Mouse (Mus musculus): ENCODE data around the gene Apol7a. TPM values are rescaled to one million over a fixed set of nuclear protein-coding genes. Genes with fewer than 3 reads are reported as not detected.

Apol7a gene
- total and polyA plus RNA-seq, 2 experiments, result 93.2 to 121 TPM

- Histone ChIP-seq H3K4me1 (ENCODE audit: control insufficient read depth, insufficient read depth, low read length) (peaks cover 12% of the 10 kb centered on the region), H3K4me3 (ENCODE audit: insufficient read depth, low read depth, low read length) (no peak overlapping the region), H3K36me3 (ENCODE audit: control insufficient read depth, insufficient read depth, low read length) (no peaks in the 10 kb centered on the region), H3K27ac (replicated peaks; ENCODE audit: insufficient read depth, low read depth, low read length) (peak overlapping the region; percentile 80), H3K79me2 (ENCODE audit: control insufficient read depth, insufficient read depth, low read length) (no peaks in the 10 kb centered on the region), H3K9ac (ENCODE audit: low read depth, low read length) (no peak overlapping the region), H3K27me3 (ENCODE audit: control insufficient read depth, insufficient read depth, low read length) (no peaks in the 10 kb centered on the region)
- TF ChIP-seq POLR2A (IDR thresholded peaks at IDR 0.05; ENCODE audit: extremely low read depth, insufficient read depth, low read length) (no peak), CTCF (IDR thresholded peaks at IDR 0.05; ENCODE audit: low read depth, low read length) (no peak)
- DNase-seq (ENCODE audit: extremely low read depth, low read depth, low spot score), result peak; percentile 78
- 10% methylated on average over 8 of the region's 8 CpGs for WGBS
Measured at GRCm38 (mm10) chr15:77367504-77367903, 31.4 kb downstream of the Apol7a start.

- 2% methylated on average over 26 of the region's 26 CpGs for WGBS
- Histone ChIP-seq H3K36me3 (ENCODE audit: control insufficient read depth, insufficient read depth, low read length) (no peaks in the 10 kb centered on the region), H3K27me3 (ENCODE audit: control insufficient read depth, insufficient read depth, low read length) (no peaks in the 10 kb centered on the region), H3K4me3 (ENCODE audit: insufficient read depth, low read depth, low read length) (peak overlapping the region; percentile 45), H3K79me2 (ENCODE audit: control insufficient read depth, insufficient read depth, low read length) (no peaks in the 10 kb centered on the region), H3K27ac (replicated peaks; ENCODE audit: insufficient read depth, low read depth, low read length) (peak overlapping the region; percentile 80), H3K9ac (ENCODE audit: low read depth, low read length) (peak overlapping the region; percentile 64), H3K4me1 (ENCODE audit: control insufficient read depth, insufficient read depth, low read length) (peaks cover 12% of the 10 kb centered on the region)
- TF ChIP-seq POLR2A (IDR thresholded peaks at IDR 0.05; ENCODE audit: extremely low read depth, insufficient read depth, low read length), result no peak
- TF ChIP-seq CTCF (IDR thresholded peaks at IDR 0.05; ENCODE audit: low read depth, low read length), result peak; percentile 56
- DNase-seq (ENCODE audit: extremely low read depth, low read depth, low spot score), result peak; percentile 77
Measured at GRCm38 (mm10) chr15:77366706-77367484, 32.0 kb downstream of the Apol7a start.

- whole genome bisulfite sequencing, result 34% methylated on average over 9 of the region's 9 CpGs
- Histone ChIP-seq H3K27ac (replicated peaks; ENCODE audit: insufficient read depth, low read depth, low read length) (peak overlapping the region; percentile 61), H3K36me3 (ENCODE audit: control insufficient read depth, insufficient read depth, low read length) (no peaks in the 10 kb centered on the region), H3K9ac (ENCODE audit: low read depth, low read length) (peak overlapping the region; percentile 31; the same call in 1 of the 2 replicates), H3K27me3 (ENCODE audit: control insufficient read depth, insufficient read depth, low read length) (no peaks in the 10 kb centered on the region), H3K4me1 (ENCODE audit: control insufficient read depth, insufficient read depth, low read length) (peaks cover 12% of the 10 kb centered on the region), H3K79me2 (ENCODE audit: control insufficient read depth, insufficient read depth, low read length) (no peaks in the 10 kb centered on the region), H3K4me3 (ENCODE audit: insufficient read depth, low read depth, low read length) (no peak overlapping the region)
- TF ChIP-seq CTCF (IDR thresholded peaks at IDR 0.05; ENCODE audit: low read depth, low read length), result no peak
- TF ChIP-seq POLR2A (IDR thresholded peaks at IDR 0.05; ENCODE audit: extremely low read depth, insufficient read depth, low read length), result no peak
- DNase-seq (ENCODE audit: extremely low read depth, low read depth, low spot score), result no peak
Measured at GRCm38 (mm10) chr15:77365700-77366570, 33.0 kb downstream of the Apol7a start.

GRCm38 (mm10) chr15:77364026-77364425 is 34.9 kb downstream of the Apol7a start:
- TF ChIP-seq CTCF (IDR thresholded peaks at IDR 0.05; ENCODE audit: low read depth, low read length) (no peak), POLR2A (IDR thresholded peaks at IDR 0.05; ENCODE audit: extremely low read depth, insufficient read depth, low read length) (no peak)
- 72% methylated on average over 3 of the region's 3 CpGs for WGBS
- no peak overlapping the region for H3K9ac ChIP-seq (ENCODE audit: low read depth, low read length)

GRCm38 (mm10) chr15:77363578-77363977 is 35.3 kb downstream of the Apol7a start:
- 71% methylated on average over 6 of the region's 6 CpGs for WGBS

More at GRCm38 (mm10) chr15:77364026-77364425, 34.9 kb downstream of the Apol7a start:
- DNase-seq (ENCODE audit: extremely low read depth, low read depth, low spot score), result no peak
- peaks cover 12% of the 10 kb centered on the region for H3K4me1 ChIP-seq (ENCODE audit: control insufficient read depth, insufficient read depth, low read length)
- no peak overlapping the region for H3K4me3 ChIP-seq (ENCODE audit: insufficient read depth, low read depth, low read length)
- no peak overlapping the region for H3K27ac ChIP-seq (replicated peaks; ENCODE audit: insufficient read depth, low read depth, low read length)
- H3K27me3 ChIP-seq (ENCODE audit: control insufficient read depth, insufficient read depth, low read length), result no peaks in the 10 kb centered on the region
- no peaks in the 10 kb centered on the region for H3K79me2 ChIP-seq (ENCODE audit: control insufficient read depth, insufficient read depth, low read length)
- H3K36me3 ChIP-seq (ENCODE audit: control insufficient read depth, insufficient read depth, low read length), result no peaks in the 10 kb centered on the region

More at GRCm38 (mm10) chr15:77363578-77363977, 35.3 kb downstream of the Apol7a start:
- no peak overlapping the region for H3K9ac ChIP-seq (ENCODE audit: low read depth, low read length)
- TF ChIP-seq CTCF (IDR thresholded peaks at IDR 0.05; ENCODE audit: low read depth, low read length) (no peak), POLR2A (IDR thresholded peaks at IDR 0.05; ENCODE audit: extremely low read depth, insufficient read depth, low read length) (no peak)
- H3K79me2 ChIP-seq (ENCODE audit: control insufficient read depth, insufficient read depth, low read length), result no peaks in the 10 kb centered on the region
- H3K27ac ChIP-seq (replicated peaks; ENCODE audit: insufficient read depth, low read depth, low read length), result no peak overlapping the region
- H3K4me3 ChIP-seq (ENCODE audit: insufficient read depth, low read depth, low read length), result no peak overlapping the region
- H3K36me3 ChIP-seq (ENCODE audit: control insufficient read depth, insufficient read depth, low read length), result no peaks in the 10 kb centered on the region
- DNase-seq (ENCODE audit: extremely low read depth, low read depth, low spot score), result no peak
- peaks cover 12% of the 10 kb centered on the region for H3K4me1 ChIP-seq (ENCODE audit: control insufficient read depth, insufficient read depth, low read length)
- H3K27me3 ChIP-seq (ENCODE audit: control insufficient read depth, insufficient read depth, low read length), result no peaks in the 10 kb centered on the region
